Mouse (Mus musculus): ENCODE results near the gene Ypel2.
"Not testable (repeated sequence)": the region's sequence is repeated elsewhere in the genome, so short reads cannot be mapped to it uniquely, and the experiment has no call there.

Ypel2 gene

DNA sequence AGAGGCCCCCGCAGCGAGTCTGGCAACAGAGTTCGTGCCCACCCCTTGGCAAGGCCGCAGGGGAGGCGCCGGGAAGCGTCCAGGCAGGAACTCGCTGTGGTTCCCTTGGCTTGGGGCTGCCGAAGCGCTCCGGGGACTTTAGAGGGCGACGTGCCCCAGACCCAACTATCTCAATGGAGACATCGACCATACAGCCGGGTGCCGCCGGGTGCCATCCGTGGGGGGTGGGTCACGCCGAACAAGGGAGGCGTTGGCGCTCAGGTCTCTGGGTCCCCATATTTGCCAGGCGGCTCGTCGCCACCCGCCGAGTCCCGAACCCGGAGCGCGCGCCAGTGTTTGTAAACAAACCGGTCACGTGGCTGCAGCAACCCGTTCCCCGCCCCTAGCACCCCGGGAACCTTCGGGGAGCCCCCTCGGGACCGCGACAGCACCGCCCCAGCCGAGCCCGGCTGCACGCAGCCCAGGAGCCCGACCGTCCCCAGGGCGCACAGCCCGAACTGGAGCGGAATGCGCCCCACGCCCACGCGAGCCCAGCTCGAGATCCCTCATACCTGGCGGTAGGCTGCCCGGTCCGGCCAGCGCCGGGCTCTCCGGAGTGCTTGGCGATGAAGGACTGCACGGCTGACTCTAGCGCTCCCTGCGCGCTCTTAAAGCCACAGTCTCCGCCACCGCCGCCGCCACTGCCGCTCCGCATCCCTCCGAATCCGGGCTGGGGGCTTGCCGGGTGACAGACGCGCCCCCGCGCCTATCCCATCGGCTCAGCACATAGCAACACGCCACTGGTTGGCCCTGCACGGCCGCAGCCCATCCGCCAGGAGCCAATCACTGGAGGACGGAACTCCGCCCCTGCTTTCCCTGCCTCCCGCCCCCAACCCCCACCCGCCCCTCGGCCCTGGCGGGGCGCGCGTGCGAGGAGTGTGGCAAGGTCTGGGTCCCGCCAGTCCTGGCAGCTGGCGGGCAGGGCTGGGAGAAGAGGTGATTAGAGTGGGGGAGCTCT lies at the start of gene Ypel2:
Gene Ypel2 (minus strand): TSS at position 667 of the 997 bp plus-strand sequence.
- peak; percentile 95 for DNase-seq

DNA sequence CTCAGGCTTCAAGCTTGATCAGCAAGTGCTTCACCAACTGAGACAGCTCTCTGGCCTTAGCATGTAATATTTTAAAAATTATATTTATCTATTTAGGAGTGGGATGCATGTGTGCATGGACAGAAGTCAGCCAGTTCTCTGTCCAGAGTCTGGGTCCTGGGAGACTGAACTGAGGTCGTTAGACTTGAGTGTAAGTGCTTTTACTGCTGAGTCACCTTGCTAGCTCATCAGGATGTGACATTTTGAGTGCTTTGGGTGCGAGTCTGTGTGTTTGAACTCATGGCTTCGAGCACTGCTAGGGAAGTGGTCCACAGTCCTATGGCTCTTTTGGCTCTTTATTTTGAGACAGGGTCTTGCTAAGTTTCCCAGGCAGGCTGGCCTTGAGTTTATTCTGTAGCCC lies 49.5 kb upstream of the Ypel2 start:
- DNase-seq = no peak

DNA sequence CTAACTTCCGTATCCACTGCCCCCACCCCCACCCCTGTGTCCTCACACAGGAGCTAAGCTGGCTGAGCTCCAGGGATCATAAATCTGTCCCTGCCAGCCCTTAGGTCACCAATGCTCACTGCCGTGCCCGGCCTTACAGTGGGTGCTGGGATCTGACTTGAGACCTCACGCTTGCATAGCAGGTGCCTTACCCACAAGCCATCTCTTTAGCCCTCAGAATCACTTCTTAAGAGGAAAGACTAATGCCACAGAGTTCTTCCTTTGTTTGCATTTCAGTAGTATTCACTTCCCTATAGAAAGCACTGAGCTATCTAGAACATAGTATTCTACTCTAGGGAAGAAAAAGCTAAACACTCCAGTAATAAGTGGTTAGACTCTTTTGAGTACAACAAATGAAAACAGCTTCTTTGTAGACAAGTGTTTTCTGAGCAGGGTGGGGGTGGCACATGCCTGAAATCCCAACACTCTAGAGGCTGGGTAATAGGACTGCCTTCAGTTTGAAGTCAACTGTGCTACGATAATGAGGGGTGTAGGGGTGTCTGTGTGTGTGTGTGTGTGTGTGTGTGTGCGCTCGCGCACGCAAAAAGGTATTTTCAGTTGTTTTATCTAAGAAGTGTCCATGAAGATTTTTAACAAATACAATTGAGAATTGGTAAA lies 45.9 kb upstream of the Ypel2 start:
- DNase-seq = no peak

DNA sequence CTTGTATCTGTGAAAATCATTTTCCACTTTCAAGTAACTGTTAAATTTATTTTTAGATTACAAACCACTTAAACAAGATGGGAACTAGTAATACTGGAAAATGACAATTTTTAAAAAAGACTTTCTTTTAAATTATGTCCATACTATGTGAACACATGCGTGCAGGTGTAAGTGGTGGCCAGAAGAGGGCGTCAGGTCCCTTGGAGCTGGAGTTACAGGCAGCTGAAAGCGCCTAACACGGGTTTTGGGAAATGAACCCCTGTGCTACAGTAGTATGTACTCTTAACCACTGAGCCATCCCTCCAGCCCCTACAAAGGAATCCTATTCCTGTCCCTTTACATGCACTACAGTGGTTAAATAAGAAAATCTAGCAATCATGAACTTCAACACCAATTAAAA lies 42.7 kb upstream of the Ypel2 start:
- no peak for DNase-seq

DNA sequence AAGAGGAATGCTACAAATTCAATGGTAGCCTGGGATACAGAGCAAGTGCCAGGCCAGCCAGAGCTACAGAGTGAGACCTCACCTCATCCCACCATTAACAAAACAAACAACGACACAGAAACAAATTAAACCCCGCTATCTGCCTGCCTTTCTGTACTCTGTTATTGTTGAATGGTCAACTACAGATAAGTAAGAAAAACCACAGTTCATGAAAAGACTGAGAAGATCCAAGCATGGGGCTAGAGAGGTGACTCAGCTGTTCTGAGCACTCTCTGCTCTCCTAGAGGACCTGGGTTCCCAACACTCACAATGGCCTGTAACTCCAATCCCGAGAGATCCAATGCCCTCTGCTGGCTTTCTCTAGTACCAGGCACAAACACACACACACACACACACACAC lies 34.7 kb upstream of the Ypel2 start:
- no peak for DNase-seq

DNA sequence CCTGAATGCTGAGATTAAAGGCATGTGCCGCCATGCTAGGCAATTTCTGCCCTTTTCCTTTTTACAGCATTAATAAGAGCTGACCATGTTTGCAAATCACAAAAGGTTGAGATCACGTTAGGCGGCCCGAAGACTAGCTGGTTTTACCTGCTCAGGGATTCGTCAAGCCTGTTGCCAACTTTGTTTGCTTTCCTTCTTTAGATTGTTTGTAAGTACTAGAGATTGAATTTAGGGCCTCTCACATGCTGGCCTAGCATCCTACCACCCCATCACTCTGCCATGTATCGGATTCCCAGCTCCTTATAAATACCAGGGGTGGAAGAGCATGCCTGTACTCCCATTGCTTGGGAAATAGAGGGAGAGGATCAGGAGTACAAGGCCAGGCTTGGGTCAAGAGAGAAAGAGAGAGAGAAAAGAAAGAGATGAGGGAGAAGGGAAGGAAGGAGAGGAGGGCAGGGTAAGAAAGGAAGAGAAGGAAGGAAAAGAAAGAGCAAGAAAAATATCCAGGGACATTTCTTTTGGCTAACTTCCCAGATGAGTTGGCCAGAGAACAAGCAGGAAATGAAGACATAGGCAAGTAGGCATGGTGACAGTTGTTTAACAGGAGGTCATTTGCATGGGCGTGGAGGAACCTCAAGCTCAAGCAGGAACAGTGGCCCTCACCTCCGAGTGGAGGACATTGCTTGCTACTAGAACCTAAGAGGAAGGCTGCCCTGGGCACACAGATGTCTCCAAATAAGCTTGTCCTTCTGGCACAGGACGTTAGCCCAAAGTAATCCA lies 32.8 kb upstream of the Ypel2 start:
- DNase-seq = no peak

DNA sequence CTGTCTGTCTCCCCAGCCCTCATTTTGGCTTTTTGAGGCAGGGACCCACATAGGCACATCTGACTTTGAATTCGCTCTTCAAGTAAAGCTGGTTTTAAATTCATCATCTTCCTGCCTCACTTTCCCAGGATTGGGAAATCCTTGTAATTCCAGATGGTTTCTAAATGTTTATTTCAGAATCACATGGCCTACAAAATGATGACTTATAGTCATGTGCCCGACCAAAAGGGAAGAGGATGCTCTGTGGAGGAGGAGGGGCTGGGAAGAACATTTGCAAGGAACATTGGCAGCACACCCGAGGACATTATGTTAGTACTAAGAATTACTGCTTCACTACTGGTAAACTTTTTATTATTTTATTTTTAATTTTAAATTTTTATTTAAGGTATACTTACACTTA lies 31.8 kb upstream of the Ypel2 start:
- no peak for DNase-seq

DNA sequence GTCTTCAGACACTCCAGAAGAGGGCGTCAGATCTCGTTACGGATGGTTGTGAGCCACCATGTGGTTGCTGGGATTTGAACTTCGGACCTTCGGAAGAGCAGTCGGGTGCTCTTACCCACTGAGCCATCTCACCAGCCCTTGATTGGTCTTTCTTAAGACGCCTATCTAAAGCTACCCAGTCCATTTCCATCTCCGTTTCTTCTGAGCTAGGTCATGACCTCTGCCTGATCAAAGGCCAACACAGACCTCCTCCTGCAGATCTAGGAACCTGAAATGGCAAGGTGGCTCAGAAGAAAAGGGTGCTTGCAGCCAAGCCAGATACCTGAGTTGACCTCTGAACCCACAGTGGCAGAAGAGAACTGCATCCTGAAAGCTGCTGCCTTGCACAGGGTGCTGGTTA lies 29.7 kb upstream of the Ypel2 start:
- DNase-seq = not testable (repeated sequence)

DNA sequence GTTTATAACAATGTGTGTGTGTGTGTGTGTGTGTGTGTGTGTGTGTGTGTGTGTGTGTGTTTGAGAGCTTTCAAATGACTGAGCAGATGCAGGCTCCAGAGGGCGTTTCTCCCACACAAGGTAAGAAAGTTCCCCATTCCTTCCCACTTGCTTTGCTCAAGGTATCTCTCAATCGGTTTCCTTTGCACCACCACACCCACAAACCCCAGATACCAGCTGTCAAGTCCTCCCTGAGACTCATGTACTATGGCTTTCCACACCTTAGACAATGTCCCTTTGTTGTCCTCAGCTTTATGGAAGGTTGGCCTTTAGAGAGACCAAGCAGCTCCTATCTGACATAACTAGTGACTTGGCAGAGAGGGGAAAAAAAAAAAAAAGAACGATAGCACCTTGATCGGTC lies 29.3 kb upstream of the Ypel2 start:
- no peak for DNase-seq

DNA sequence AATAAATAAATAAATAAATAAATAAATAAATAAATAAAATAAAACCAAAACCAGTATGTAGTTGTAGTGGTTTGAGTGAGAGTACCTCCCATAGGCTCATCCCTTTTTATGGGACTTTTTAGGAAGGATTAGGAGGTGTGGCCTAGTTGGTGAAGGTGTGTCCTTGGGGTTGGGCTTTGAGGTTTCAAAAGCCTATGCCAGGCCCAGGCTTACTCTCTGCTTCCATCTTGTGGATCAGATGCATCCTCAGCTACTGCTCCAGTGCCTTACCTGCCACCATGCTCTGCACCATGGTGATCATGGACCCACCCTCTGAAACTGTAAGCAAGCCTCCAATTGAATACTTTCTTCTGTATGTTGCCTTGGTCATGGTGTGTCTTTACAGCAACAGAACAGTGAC lies 28.0 kb upstream of the Ypel2 start:
- DNase-seq = no peak

DNA sequence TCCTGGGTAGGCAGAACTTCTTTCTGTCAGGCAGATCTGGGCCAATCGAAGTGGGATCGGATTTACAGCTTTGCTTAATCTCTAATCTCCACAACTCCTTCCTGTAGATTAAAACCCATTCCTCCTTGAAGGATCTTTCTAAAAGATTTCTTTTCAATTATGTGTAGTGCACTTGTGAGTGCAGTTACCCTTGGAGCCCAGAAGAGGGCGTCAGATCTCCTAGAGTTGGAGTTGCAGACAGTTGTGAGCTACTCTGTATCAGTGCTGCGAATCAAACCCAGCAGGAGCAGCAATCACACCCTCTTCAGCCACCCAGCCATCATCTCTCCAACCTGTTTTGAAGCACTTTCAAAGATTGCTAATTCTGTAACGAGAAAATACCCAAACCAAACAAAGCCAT lies 26.9 kb upstream of the Ypel2 start:
- no peak for DNase-seq

DNA sequence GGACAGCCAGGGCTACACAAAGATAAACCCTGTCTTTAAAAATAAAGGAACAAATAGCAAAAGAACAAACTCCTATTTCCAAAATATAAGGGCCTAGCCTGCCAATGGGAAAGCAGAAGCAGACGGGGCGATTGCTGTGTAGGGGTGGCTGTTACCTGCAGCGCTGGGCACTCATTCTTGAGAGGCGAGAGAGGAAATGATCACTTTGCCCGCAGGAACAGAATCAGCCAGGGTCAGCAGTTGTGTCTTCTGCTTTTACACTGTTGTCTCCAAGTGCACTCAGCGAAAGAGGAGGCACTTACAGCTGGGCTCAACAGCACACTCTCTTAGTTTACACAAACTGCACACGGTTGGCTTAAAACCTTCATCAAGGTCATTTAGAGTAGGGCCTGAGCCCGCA lies 25.9 kb upstream of the Ypel2 start:
- DNase-seq = no peak

DNA sequence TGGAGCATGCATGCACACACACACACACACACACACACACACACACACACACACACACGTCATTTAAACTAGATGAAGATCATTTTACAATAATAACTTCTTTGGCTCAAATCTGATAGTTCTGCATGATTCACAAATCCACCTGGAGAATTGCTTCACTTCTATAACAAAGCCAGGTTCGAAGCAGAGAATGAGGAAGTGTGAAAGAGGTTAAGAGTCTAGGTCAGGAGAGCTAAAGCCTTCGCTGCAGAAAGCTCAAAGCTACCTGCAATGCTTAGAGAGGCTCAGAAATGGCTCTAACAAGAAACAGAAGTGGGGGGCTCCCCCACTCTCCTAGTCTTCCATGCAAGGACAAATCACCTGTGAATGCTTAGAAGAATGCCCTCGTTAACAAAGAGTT lies 24.6 kb upstream of the Ypel2 start:
- DNase-seq = no peak

DNA sequence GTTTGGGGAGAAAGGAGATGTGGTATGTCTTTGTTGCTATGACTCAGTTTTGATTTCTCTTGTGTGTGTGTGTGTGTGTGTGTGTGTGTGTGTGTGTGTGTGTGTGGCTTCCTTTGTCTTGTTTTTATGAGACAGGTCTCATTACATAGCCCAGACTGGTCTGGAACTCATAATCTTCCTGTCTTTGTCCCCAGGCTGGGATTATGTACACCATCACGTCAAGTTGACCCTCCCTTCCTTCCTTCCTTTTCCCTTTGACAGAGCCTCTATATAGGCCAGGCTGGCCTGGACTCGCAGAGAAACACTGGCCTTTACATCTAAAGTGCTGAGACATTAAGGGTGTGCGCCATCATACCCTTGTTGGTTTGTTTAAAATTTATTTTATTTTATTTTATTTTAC lies 22.2 kb upstream of the Ypel2 start:
- DNase-seq = no peak

DNA sequence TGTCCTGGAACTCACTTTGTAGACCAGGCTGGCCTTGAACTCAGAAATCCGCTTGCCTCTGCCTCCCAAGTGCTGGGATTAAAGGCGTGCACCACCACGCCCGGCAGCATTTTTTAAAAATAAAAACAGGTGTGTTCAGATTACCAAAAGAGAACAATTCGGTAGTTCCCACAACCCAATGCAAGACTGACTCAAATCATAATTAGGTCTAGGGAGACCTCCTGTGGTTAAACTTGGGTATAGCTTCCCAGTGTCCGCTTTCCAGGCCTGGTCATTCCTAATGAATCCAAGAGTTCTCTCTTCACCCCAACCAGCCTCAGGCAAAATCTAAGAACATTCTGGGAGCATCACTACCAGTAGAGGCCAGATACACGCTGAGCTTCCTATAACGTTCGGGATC lies 17.0 kb upstream of the Ypel2 start:
- peak; percentile 53 for DNase-seq

DNA sequence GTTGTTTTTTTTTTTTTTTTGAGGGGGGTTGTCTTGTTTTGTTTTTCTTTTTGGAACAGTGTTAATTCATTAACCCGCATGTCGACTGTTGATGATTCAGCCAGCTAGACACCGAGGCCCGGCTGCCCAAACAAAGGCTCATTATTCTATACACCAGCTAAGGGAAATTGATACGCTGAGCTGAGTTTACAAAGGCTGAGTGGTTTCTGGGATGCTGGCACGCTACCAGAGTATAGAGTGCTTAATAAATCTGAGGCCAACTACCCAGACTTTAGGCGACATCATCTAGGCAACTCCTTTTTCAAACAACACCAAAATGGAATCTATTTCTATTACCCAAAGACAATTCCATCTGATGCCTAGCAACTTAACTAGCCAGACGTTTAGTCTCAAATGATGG lies 13.9 kb upstream of the Ypel2 start:
- DNase-seq = no peak

DNA sequence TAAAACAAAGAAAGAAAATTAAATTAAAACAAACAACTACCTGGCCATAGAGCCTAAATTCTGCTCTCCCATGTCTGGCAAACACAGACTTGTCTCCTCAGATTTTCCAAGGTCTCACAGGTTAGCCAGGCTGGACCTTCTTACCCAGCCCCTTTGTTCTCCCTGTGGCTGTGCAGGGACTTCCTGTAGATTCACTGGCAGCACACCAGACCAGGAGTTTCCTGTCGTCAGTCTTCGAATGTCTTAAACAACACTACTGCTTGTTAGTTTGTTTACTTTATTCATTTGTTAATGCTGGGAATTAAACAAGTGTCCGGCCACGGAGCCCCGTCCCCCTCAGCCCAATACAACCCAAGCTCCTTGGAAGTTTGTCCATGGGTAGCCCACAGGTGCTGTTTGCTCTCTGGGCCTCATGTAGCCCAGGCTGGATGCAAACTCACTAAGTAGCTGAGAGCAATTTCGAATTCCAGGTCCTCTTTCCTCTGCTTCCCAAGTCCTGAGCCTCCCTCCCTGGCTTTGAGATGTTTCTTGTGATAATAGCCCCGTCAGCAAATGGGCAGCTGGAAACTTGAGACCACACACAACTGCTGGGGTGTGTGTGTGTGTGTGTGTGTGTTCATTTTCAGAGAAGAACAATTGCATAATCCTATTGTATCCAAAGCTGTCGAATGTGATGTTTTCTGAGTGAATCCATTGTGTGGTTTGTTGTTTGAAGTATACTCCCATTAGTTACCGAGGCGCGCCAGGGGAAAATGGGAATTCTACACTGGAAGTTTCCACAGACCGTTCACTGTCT lies 11.7 kb upstream of the Ypel2 start:
- no peak for DNase-seq

DNA sequence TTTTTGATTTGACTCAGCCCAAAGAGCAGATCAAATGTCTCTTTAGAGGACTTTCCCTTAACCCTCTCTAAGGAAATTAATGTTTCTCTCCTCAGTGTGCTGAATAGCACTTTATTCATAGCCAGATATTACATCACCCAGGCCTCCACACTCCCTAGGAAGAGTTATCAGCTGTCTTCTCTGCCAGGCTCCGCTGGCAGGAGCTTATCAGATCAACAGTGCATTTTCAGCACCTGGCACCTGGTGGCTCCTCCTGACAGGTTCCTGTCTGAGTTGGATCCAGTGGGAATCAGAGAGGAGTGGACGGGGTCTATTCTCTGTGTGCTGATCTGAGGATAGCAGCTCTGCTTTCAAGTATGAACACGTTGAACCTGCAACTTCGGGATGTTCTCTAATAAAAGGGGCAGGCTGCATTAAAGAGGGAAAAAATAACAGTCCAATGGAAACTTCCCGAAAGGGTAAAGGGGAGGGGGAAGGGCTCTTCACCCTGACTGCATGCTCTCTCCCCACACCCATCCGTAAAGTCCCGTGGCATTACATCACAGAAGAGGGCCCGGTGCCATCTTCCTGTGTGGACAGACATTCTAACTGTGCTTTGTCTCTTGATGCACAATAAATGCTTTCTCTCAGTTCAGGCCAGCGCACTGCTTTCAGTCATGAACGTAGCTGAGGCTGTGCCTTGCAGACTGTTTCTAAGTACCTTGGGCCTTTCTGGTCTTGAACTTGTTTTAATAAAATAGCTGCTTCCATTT lies 8.7 kb upstream of the Ypel2 start:
- no peak for DNase-seq

DNA sequence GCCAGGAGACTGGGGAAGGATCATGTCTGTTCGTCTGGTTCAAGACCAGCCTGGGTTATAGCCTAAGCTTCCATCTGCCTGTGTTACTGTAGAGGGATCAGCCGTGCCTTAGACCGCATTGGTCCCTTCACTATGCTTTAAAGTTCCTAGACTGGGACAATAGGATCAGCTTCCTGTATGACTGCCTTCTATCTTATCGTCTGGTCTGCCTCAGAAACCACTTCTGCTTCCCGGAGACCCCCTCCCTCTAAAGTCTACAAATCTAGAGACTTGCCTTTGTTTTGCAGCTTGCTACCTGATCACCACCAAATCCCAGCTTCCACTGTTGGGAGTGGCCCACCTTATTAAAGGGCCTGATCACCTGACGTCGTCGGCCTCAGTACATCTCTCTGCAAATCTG lies 7.7 kb upstream of the Ypel2 start:
- DNase-seq = no peak

DNA sequence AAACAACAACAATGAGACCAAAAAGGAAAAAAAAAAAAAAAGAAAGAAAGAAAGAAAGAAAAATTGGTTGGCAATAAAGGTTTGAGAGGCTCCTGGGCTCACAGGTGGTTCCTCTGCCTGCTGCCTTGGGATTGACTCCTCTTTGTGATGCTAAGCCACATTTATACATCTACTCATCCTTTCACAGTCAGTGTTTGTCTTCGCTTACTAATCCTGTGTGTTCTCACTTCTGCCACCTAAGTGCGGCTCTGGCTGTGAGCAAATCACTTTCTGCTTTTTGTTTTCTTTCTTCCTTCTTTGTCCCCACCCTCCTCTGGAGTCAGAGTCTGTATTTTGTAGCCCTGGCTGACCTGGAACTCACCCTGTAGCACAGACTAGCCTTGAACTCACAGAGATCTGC lies 2.8 kb upstream of the Ypel2 start:
- no peak for DNase-seq

DNA sequence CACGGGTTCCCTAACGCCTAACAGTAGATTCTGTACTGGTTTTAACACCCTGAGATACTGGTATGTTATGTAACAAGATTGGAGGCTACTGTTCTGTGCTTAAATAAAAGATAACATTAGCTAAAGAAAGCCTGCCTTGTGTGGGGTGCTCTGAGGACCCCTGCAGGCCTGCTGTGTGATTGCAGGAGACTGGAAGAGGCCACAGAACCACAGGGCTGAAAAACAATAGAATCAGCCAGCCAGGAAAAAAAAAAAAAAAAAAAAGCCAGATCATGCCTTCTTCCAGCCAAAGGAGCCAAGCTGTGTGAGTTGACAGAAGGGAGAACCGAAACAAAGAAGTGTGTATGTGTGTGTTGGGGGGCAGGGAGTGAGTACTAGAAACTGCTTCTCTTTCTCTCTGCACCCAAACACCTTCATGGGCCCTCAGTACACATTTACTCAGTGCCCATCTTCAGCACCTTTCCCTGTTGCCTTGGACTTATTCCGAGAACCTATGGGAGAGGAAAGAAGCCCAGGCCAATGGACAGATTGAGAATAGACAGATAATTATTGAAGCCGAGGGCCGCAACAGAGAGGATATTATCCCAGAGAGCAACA lies 2.2 kb upstream of the Ypel2 start:
- DNase-seq = peak; percentile 69
